Mouse (Mus musculus) erythroblast, embryonic 14.5 days (primary cell): Measurements from ENCODE around the gene Mlh3.

Experiments used
- GATA1 ChIP-seq: IDR thresholded peaks from 2 replicates; pipeline ENCODE4 v1.6.1; 2012; ENCODE audit warnings: low read length, inconsistent platforms, mixed read lengths
- TAL1 ChIP-seq: IDR thresholded peaks from 3 replicates; pipeline ENCODE4 v1.6.1; 2012; ENCODE audit warnings: low read length, inconsistent platforms, mixed read lengths

DNA sequence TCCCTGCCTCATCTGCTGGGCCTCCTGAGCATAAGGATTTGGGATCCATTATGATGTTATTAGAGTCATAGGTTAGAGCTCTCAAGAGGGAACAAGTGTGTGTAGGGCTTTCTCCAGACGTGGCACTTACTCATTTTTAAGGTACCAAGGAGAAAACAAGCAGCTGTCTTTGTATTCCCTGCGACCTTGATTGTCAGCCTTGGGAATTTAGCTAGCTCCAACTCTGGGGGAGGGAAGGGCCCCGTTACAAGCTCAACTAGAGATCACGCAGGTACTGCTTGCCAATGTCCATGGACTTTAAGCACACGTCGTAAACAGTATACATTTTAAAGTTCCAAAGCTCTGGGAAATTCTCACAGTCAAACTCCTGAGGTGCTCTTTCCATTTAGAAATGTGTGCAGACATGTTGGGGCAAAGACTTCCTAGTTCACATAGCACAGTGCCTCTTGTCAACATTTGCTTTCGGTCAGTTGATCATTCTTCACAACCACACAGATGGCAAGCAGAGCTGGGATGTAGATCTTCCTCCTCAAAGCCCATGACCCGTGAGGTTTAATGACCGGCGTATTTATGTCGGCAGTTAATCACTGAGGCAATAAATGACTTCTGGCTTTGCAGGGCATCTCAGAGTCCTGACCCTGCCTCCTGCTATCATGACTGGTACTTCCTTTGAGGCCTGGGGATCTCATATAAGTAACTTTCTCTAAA lies 27.9 kb upstream of the Mlh3 start:
- TF ChIP-seq TAL1 (no peak), GATA1 (no peak)
